23 mouse cellular contexts compared by ENCODE assay signal in the genomic region with DNA sequence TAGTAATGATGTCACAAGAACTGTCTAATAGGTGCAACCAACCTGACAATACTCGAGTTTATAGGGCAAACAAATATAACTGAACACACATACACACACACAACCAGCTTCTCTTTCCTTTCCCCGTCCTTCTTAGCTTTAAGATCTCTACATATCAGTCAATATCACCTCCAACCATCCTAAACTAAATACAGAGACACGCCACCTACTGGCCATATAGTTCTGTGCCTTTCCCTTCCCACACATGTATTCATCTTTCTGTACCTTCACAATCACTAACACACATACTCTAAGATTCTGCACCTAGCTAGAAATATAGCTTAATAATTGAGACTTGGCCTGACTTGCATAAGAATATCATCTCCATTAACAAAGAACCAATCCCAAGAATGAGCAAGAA.
A peak's percentile ranks its signal among the peaks of the same experiment; 100 is the strongest.
DNase-seq lines count a peak whose midpoint lies in the region; ATAC-seq and TF ChIP-seq lines count a peak whose summit lies in the region.
"Had no signal": no experiment of that assay in that cellular context is flagged by ENCODE, and none has a peak within 500 bp of the region (broad histone marks: within the 10 kb centered on the region; RNA-seq: fewer than 3 reads in every experiment).

No protein-coding gene starts in this region.

- H3K4me3 ChIP-seq in hindbrain, embryonic 11.5 days (ENCODE audit: low read depth, low read length), result no peak overlapping the region
- H3K4me3 ChIP-seq in hindbrain, embryonic 10.5 days, result no peak overlapping the region
- H3K4me3 ChIP-seq in liver, postnatal 0 days (ENCODE audit: low read depth, low read length), result no peak overlapping the region
- H3K4me3 ChIP-seq in liver, embryonic 11.5 days (ENCODE audit: low read depth, low read length), result no peak overlapping the region
- H3K4me3 ChIP-seq: heart, embryonic 10.5 days; hindbrain, embryonic 12.5 days; limb, embryonic 10.5 days; neural tube, embryonic 15.5 days had no signal

- 59% methylated on average over 3 of the region's 3 CpGs for WGBS in hindbrain, embryonic 11.5 days
- 53% methylated on average over 3 of the region's 3 CpGs for WGBS in hindbrain, embryonic 10.5 days
- 45% methylated on average over 3 of the region's 3 CpGs for WGBS in liver, postnatal 0 days (ENCODE audit: insufficient replicate concordance)
- WGBS in liver, embryonic 11.5 days, result 57% methylated on average over 3 of the region's 3 CpGs

- peak; percentile 6 for DNase-seq in hindbrain, embryonic 11.5 days (ENCODE audit: low spot score)
- DNase-seq in hindbrain, embryonic 10.5 days (ENCODE audit: low spot score), result no peak
- DNase-seq in liver, postnatal 0 days, result no peak
- no peak for DNase-seq in liver, embryonic 11.5 days (ENCODE audit: low spot score)
- DNase-seq in ES-CJ7 (ENCODE audit: low read depth, low spot score), result peak; percentile 9
- DNase-seq in ZHBTc4 (ENCODE audit: low read depth, low spot score), result peak; percentile 16
- DNase-seq in c-Kit-positive CD71-positive TER-119-positive erythroid progenitor cells, embryonic 14.5 days (ENCODE audit: low spot score), result no peak
- DNase-seq: adrenal gland, postnatal 14 days; cerebellum, adult 9-10 months; kidney, adult 9 months; kidney, postnatal 36 days; liver; right cerebral cortex, postnatal 14 days had no signal

- no peaks in the 10 kb centered on the region for H3K27me3 ChIP-seq in hindbrain, embryonic 11.5 days (ENCODE audit: control insufficient read depth, insufficient read depth, low read length)
- no peaks in the 10 kb centered on the region for H3K27me3 ChIP-seq in hindbrain, embryonic 10.5 days (ENCODE audit: insufficient read depth, poor library complexity, severe bottlenecking)
- no peaks in the 10 kb centered on the region for H3K27me3 ChIP-seq in liver, postnatal 0 days (ENCODE audit: insufficient read depth, low read length)
- H3K27me3 ChIP-seq in liver, embryonic 11.5 days (replicated peaks; ENCODE audit: control insufficient read depth, insufficient read depth, low read length), result no peaks in the 10 kb centered on the region
- H3K27me3 ChIP-seq: hindbrain, embryonic 12.5 days; neural tube, embryonic 15.5 days had no signal

- no peak overlapping the region for H3K9ac ChIP-seq in hindbrain, embryonic 11.5 days (ENCODE audit: low read depth, low read length)
- H3K9ac ChIP-seq in liver, postnatal 0 days (replicated peaks), result no peak overlapping the region
- H3K9ac ChIP-seq in liver, embryonic 11.5 days (ENCODE audit: low read depth, low read length), result no peak overlapping the region
- H3K9ac ChIP-seq: hindbrain, embryonic 12.5 days; neural tube, embryonic 15.5 days had no signal

- no peaks in the 10 kb centered on the region for H3K4me1 ChIP-seq in hindbrain, embryonic 11.5 days (replicated peaks; ENCODE audit: control insufficient read depth, insufficient read depth, low read length)
- H3K4me1 ChIP-seq in hindbrain, embryonic 10.5 days (replicated peaks), result no peaks in the 10 kb centered on the region
- H3K4me1 ChIP-seq in liver, postnatal 0 days (ENCODE audit: insufficient read depth), result no peaks in the 10 kb centered on the region
- H3K4me1 ChIP-seq in liver, embryonic 11.5 days (replicated peaks; ENCODE audit: control insufficient read depth, insufficient read depth, low read length), result no peaks in the 10 kb centered on the region
- H3K4me1 ChIP-seq: heart, embryonic 10.5 days; hindbrain, embryonic 12.5 days; limb, embryonic 10.5 days; neural tube, embryonic 15.5 days had no signal

- ATAC-seq in hindbrain, embryonic 11.5 days (ENCODE audit: low FRiP score), result no peak
- no peak for ATAC-seq in liver, postnatal 0 days
- no peak for ATAC-seq in liver, embryonic 11.5 days (replicated peaks; ENCODE audit: low FRiP score)
- ATAC-seq: forebrain, embryonic 14.5 days; inflammation-experienced regulatory T-cells, adult 6 months; lung, postnatal 0 days; midbrain, embryonic 16.5 days had no signal

- H3K4me2 ChIP-seq in hindbrain, embryonic 11.5 days (replicated peaks; ENCODE audit: low read depth, low read length), result no peak overlapping the region
- H3K4me2 ChIP-seq in liver, postnatal 0 days (ENCODE audit: low read depth, low read length), result no peak overlapping the region
- H3K4me2 ChIP-seq in liver, embryonic 11.5 days, result no peak overlapping the region
- H3K4me2 ChIP-seq: hindbrain, embryonic 12.5 days; neural tube, embryonic 15.5 days had no signal

- H3K36me3 ChIP-seq in hindbrain, embryonic 11.5 days (ENCODE audit: control insufficient read depth, insufficient read depth, low read length), result no peaks in the 10 kb centered on the region
- H3K36me3 ChIP-seq in hindbrain, embryonic 10.5 days, result no peaks in the 10 kb centered on the region
- H3K36me3 ChIP-seq in liver, postnatal 0 days (replicated peaks; ENCODE audit: insufficient read depth, low read length), result no peaks in the 10 kb centered on the region
- H3K36me3 ChIP-seq in liver, embryonic 11.5 days (ENCODE audit: control insufficient read depth, insufficient read depth, low read length), result no peaks in the 10 kb centered on the region
- H3K36me3 ChIP-seq: G1E; heart, embryonic 10.5 days; hindbrain, embryonic 12.5 days; limb, embryonic 10.5 days; neural tube, embryonic 15.5 days had no signal

- H3K27ac ChIP-seq in hindbrain, embryonic 11.5 days (ENCODE audit: low read depth, low read length), result no peak overlapping the region
- no peak overlapping the region for H3K27ac ChIP-seq in hindbrain, embryonic 10.5 days
- no peak overlapping the region for H3K27ac ChIP-seq in liver, postnatal 0 days (ENCODE audit: low read depth)
- H3K27ac ChIP-seq in liver, embryonic 11.5 days (ENCODE audit: low read depth, low read length), result no peak overlapping the region
- H3K27ac ChIP-seq: heart, embryonic 10.5 days; hindbrain, embryonic 12.5 days; limb, embryonic 10.5 days; macrophage; neural tube, embryonic 15.5 days had no signal

- TF ChIP-seq EP300 in liver, postnatal 0 days (IDR thresholded peaks at IDR 0.05; ENCODE audit: low read depth), result no peak

- no peaks in the 10 kb centered on the region for H3K9me3 ChIP-seq in hindbrain, embryonic 11.5 days (ENCODE audit: control insufficient read depth, low read length)
- H3K9me3 ChIP-seq in hindbrain, embryonic 10.5 days, result no peaks in the 10 kb centered on the region
- H3K9me3 ChIP-seq in liver, postnatal 0 days (ENCODE audit: low read length), result no peaks in the 10 kb centered on the region
- no peaks in the 10 kb centered on the region for H3K9me3 ChIP-seq in liver, embryonic 11.5 days (ENCODE audit: control insufficient read depth, low read length)
- H3K9me3 ChIP-seq: G1E; heart, embryonic 10.5 days; hindbrain, embryonic 12.5 days; limb, embryonic 10.5 days; neural tube, embryonic 15.5 days had no signal

- TF ChIP-seq CTCF in liver, postnatal 0 days (IDR thresholded peaks at IDR 0.05; ENCODE audit: low read depth), result peak; percentile 17; the same call in 1 of the 2 replicates

Comparison
In these comparisons a context has a peak if more than half of its experiments do, and no peak if none do; other contexts are left out.
1. DNase-seq: peak in hindbrain, embryonic 11.5 days (single experiment), ES-CJ7 (single experiment) and ZHBTc4 (single experiment); none in hindbrain, embryonic 10.5 days (single experiment), liver, postnatal 0 days (single experiment), liver, embryonic 11.5 days (single experiment) and c-Kit-positive CD71-positive TER-119-positive erythroid progenitor cells, embryonic 14.5 days (single experiment).